Mouse (Mus musculus) forebrain, postnatal 0 days (tissue): ENCODE results near the gene C130050O18Rik. TPM values are rescaled to one million over a fixed set of nuclear protein-coding genes. Genes with fewer than 3 reads are reported as not detected.
A peak's percentile ranks its signal among the peaks of the same experiment; 100 is the strongest.

Source experiments
- ATAC-seq: fragments of 200-750 bp; cut with Nextera tagmentation; 2 replicates; pipeline ENCODE4 v1.8.0; 2017; ENCODE audit warnings: mild to moderate bottlenecking, moderate library complexity
- DNase-seq: peaks from one replicate; pipeline ENCODE4 v3.0.0-alpha.2; 2015
- H3K27ac ChIP-seq: fragments of 300-500 bp; sonication (generic); 2 replicates; pipeline ENCODE4 v1.5.1; 2014; ENCODE audit warnings: low read depth, mild to moderate bottlenecking, antibody characterized with exemption, low read length, moderate library complexity, mixed read lengths
- H3K27me3 ChIP-seq: fragments of 300-500 bp; sonication (generic); 2 replicates; pipeline ENCODE4 v1.6.1; 2014; ENCODE audit warnings: mild to moderate bottlenecking, low read length, mixed read lengths; ENCODE audit not compliant: insufficient read depth
- H3K36me3 ChIP-seq: fragments of 300-500 bp; sonication (generic); 2 replicates; pipeline ENCODE4 v1.6.1; 2014; ENCODE audit warnings: mild to moderate bottlenecking, moderate library complexity; ENCODE audit not compliant: insufficient read depth
- H3K4me1 ChIP-seq: fragments of 300-500 bp; sonication (generic); 2 replicates; pipeline ENCODE4 v1.6.1; 2014; ENCODE audit warnings: antibody characterized with exemption; ENCODE audit not compliant: insufficient read depth
- H3K4me2 ChIP-seq: fragments of 300-500 bp; sonication (generic); 2 replicates; pipeline ENCODE4 v1.6.1; 2014; ENCODE audit warnings: low read depth, mild to moderate bottlenecking, moderate library complexity
- H3K4me3 ChIP-seq: fragments of 300-500 bp; sonication (generic); 2 replicates; pipeline ENCODE4 v1.5.1; 2014; ENCODE audit warnings: low read depth, low read length, mixed read lengths
- H3K9ac ChIP-seq: fragments of 300-500 bp; sonication (generic); 2 replicates; pipeline ENCODE4 v1.6.1; 2014; ENCODE audit warnings: mild to moderate bottlenecking
- H3K9me3 ChIP-seq: fragments of 300-500 bp; sonication (generic); 2 replicates; pipeline ENCODE4 v1.6.1; 2016; ENCODE audit warnings: low read length
- CTCF ChIP-seq: sonication (generic); IDR thresholded peaks from 2 replicates; pipeline ENCODE4 v1.5.1; 2016; ENCODE audit warnings: antibody characterized with exemption, control low read depth, low read depth
- WGBS: fragments of 180-500 bp; shearing (Covaris S2); extraction: QIAGEN DNeasy Blood & Tissue Kit; methylation state at CpG from one replicate; pipeline ENCODE4 v1.1.7; 2014; 5-methylcytosine and 5-hydroxymethylcytosine counted together
- polyA plus RNA-seq: library from polyadenylated mRNA; unstranded; fragments of >200 nt; fragmentation: Nextera tagmentation; extraction: Ambion mirVana; gene quantifications from 2 replicates; pipeline ENCODE4 v1.2.1, GENCODE M21; 2015
- total RNA-seq: library from RNA; depleted of rRNA; stranded (reverse); fragments of >200 nt; gene quantifications from 2 replicates; pipeline ENCODE4 v1.2.3, GENCODE M21; 2014; rRNA removed

Gene C130050O18Rik
- not detected in 2 replicates for total RNA-seq
- 0.13 TPM in 1 of 2 replicates, not detected in the other for polyA plus RNA-seq

DNA sequence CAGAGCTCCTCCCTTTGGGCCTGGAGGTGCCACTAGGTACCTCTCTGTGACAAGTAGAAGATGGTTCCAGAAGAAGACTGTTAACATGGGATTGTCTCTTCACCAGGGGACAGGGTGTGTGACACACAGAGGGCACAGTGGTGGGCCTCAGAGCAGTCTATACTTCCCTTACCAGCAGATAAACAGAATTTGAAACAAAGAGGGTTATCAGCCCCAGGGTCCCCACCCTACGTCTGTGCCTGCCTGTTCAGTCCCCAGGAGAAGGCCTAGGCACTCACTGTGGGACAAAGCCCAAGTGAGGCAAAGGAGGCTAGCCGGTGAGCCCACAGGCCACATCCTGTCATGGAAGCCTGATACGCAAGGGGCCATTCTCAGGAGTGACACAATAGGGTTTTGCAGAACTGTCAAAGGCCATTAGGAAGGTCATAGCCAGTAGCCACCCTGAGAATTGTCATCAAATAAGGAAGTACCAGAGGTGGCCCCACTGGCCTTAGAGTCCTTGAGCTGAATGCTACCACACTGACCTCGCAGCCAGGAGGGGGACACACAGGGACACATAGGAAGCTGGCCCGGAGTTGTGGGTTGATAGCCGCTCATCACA is at the start of gene C130050O18Rik:
C130050O18Rik (plus strand) TSS at position 480 of the 601 bp plus-strand sequence.
- TF ChIP-seq CTCF: no peak

DNA sequence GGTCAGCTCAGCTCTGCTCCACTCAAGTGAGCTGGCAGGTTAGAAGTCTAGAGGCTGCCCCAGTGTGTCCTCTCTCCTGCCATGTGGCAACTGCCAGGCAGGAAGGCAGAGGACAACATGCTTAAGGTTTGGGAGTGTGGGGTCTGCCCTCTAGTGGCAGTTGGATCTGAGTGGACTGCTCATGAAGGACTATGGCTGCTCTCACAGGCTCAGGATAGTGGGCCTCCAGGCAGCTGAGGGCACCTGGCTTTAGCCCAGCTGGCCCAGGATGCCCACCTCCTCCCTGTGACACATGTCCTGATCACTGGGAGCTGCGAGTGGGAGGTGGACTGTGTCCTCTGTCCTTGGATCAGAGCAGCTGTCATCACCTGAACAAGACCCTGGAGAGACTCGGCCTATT is 46.4 kb upstream of the C130050O18Rik start:
- H3K9me3 ChIP-seq: no peaks in the 10 kb centered on the region
- ATAC-seq (peak; percentile 45; the same call in 1 of the 2 replicates), DNase-seq (no peak)
- TF ChIP-seq CTCF: peak; percentile 70
- WGBS: 77% methylated on average over 2 of the region's 2 CpGs
- no peak overlapping the region for H3K4me2 ChIP-seq
- no peak overlapping the region for H3K4me3 ChIP-seq
- H3K36me3 ChIP-seq: peaks cover 14% of the 10 kb centered on the region
- no peak overlapping the region for H3K27ac ChIP-seq
- no peak overlapping the region for H3K9ac ChIP-seq
- no peaks in the 10 kb centered on the region for H3K27me3 ChIP-seq
- no peaks in the 10 kb centered on the region for H3K4me1 ChIP-seq

More for the DNA sequence above, at the start of gene C130050O18Rik:
- H3K27me3 ChIP-seq: no peaks in the 10 kb centered on the region
- H3K4me2 ChIP-seq: no peak within 1 kb of the TSS
- H3K4me3 ChIP-seq: no peak within 1 kb of the TSS
- DNase-seq (no peak), ATAC-seq (no peak)
- 92% methylated on average over 6 of the region's 6 CpGs for WGBS
- no peaks in the 10 kb centered on the region for H3K9me3 ChIP-seq
- H3K4me1 ChIP-seq: no peaks in the 10 kb centered on the region
- no peak within 1 kb of the TSS for H3K27ac ChIP-seq
- H3K9ac ChIP-seq: no peak within 1 kb of the TSS
- no peaks in the 10 kb centered on the region; the same call in 1 of the 2 replicates for H3K36me3 ChIP-seq

DNA sequence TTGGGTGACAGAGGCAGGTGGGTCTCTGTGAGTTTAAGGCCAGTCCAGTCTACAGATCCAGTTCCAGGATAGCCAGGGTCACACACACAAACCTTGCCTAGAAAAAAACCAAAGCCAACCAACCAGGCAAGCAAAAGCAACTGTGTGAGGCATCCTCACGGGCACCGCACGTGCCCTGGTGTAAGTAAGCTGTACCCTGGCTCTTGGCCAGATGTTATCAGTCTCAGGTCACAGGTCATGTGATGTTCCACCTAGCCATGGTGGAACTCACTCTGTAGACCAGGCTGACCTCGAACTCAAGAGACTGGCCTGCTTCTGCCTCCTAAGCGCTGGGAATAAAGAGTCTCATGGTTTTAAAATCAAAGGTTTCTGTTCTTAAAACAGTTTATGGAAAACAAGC is 45.8 kb upstream of the C130050O18Rik start:
- no peak for TF ChIP-seq CTCF
- H3K4me2 ChIP-seq: no peak overlapping the region
- H3K9me3 ChIP-seq: no peaks in the 10 kb centered on the region
- H3K27me3 ChIP-seq: no peaks in the 10 kb centered on the region
- WGBS: 90% methylated on average over 5 of the region's 5 CpGs
- H3K27ac ChIP-seq: no peak overlapping the region
- no peaks in the 10 kb centered on the region for H3K4me1 ChIP-seq
- H3K4me3 ChIP-seq: no peak overlapping the region
- DNase-seq (no peak), ATAC-seq (no peak)
- no peak overlapping the region for H3K9ac ChIP-seq
- peaks cover 16% of the 10 kb centered on the region for H3K36me3 ChIP-seq

DNA sequence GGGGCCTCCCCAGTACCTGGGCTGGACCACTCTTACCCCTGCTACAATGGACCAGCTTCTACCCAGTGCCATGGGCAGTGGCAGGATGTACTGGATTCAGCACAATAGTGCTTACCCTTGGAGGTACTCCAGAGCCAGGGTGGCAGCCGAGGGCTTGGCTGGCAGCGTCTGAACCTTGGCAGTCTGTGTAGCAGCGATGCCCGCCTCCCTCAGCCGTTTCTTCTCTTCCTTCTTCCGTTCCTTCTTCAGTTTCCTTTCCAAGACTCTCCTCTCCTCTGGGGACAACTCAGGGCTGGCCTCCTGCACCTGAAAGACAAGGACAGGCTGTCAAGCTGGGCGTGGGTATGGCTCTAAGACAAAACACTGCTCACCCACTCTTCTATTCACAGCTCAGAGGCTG is 41.2 kb upstream of the C130050O18Rik start:
- no peak overlapping the region for H3K4me2 ChIP-seq
- H3K9me3 ChIP-seq: no peaks in the 10 kb centered on the region
- no peak overlapping the region for H3K4me3 ChIP-seq
- no peak for TF ChIP-seq CTCF
- H3K4me1 ChIP-seq: no peaks in the 10 kb centered on the region
- 0 out of 2 replicates have a peak overlapping the region, but pooled peaks have one; percentile 28 for H3K9ac ChIP-seq
- WGBS: 51% methylated on average over 7 of the region's 7 CpGs
- no peaks in the 10 kb centered on the region for H3K27me3 ChIP-seq
- H3K27ac ChIP-seq: no peak overlapping the region
- DNase-seq (no peak), ATAC-seq (no peak)
- H3K36me3 ChIP-seq: peaks cover 16% of the 10 kb centered on the region

DNA sequence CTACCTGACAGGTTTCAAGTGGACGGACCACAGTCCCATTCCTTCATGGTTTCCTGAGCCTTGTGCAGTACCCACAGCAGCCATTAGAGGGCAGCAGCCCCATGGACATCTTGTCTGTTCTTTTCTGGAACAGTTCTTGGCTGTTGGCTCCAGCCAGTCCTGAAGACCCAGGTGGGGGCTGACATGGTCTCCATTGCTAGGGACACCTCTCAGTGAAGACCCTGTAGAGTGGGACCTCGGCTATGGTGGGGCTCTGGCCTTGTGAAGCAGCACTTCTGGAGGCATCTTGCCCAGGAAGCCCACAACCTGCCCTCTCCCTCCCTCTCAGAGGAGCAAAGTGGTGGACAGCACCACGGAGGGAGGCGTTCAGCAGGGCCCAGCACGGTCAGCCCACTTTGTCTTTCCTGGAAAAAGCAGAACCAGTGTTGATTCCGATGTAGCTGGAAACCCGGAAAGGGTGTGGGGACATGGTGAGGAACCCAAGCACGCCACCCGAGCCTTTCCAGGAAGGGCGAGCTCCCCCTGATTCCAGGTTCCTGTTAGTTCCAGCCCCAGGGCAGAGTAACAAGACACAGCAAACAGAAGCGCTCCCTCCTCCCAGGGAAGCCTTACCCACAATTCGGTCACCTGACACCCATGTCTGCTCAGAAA is 40.7 kb upstream of the C130050O18Rik start:
- peak; percentile 92 for DNase-seq
- Histone ChIP-seq H3K9ac (0 out of 2 replicates have a peak overlapping the region, but pooled peaks have one; percentile 28), H3K4me3 (no peak overlapping the region), H3K4me2 (no peak overlapping the region), H3K4me1 (no peaks in the 10 kb centered on the region), H3K9me3 (no peaks in the 10 kb centered on the region), H3K36me3 (peaks cover 16% of the 10 kb centered on the region), H3K27me3 (no peaks in the 10 kb centered on the region), H3K27ac (0 out of 2 replicates have a peak overlapping the region, but pooled peaks have one; percentile 23)
- 35% methylated on average over 12 of the region's 12 CpGs for WGBS
- ATAC-seq: peak; percentile 78
- TF ChIP-seq CTCF: peak; percentile 99

DNA sequence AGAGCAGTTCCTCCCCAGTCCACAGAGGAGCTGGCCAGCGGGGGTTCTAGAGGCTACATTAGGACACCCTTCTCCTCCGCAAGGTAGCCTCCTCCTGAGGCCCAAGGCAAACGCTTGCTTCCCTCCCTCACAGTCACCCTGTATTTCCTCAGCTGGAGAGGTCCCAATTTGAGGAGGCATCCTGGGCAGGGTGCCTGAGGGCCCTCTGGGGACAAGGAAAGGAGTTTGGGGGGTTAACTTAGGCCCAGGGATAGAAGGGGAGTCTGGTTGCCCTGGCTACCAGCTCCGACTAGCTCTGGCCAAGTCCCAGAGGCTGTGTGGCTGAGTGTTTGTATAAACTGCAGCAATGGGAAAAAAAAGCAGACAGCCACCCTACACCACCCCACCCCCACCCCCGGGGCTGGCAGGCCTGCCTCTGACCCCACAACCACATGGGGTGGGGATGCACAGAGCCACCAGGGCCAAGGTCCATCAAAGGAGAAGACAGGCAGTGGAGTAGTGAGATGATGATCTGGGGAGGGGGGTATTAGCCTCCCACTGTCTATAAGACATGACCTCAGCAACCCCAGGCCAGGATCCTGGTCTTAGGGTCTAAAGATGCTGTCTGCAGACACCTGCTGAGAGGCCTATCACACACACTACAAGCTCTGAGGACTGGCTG is 40.0 kb upstream of the C130050O18Rik start:
- TF ChIP-seq CTCF: no peak
- peaks cover 16% of the 10 kb centered on the region for H3K36me3 ChIP-seq
- no peak overlapping the region for H3K9ac ChIP-seq
- no peak overlapping the region for H3K4me2 ChIP-seq
- no peaks in the 10 kb centered on the region for H3K27me3 ChIP-seq
- DNase-seq (peak; percentile 40), ATAC-seq (peak; percentile 56; the same call in 1 of the 2 replicates)
- 35% methylated on average over 5 of the region's 5 CpGs for WGBS
- H3K9me3 ChIP-seq: no peaks in the 10 kb centered on the region
- H3K27ac ChIP-seq: 0 out of 2 replicates have a peak overlapping the region, but pooled peaks have one; percentile 23
- H3K4me3 ChIP-seq: no peak overlapping the region
- H3K4me1 ChIP-seq: no peaks in the 10 kb centered on the region
